Mouse (Mus musculus): ENCODE measurements around the gene Vmn1r26.
"Not testable (repeated sequence)": the region's sequence is repeated elsewhere in the genome, so short reads cannot be mapped to it uniquely, and the experiment has no call there.

Gene Vmn1r26

DNA sequence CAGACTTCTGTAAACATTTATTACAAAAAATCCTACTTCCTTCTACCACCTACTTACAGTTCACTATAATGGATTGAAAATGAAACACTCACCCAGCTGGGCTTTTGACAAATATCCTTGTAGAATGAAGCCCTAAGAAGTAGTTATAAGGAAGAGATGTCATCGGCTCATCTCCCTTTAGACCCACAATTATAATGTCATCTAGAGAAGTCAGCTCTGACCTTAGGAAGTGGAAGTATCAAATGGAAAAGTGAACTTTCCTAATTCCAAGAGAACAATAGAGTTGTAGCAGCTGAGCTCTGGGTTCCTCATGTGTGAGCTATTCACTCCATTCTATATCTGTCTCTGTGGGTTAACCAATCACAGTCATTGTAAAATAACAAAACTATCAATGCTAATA lies at the start of gene Vmn1r26:
Gene Vmn1r26, minus strand, starts transcription at position 101 of the 400 bp plus-strand sequence.
- DNase-seq (ENCODE audit: low read depth, low spot score): no peak

DNA sequence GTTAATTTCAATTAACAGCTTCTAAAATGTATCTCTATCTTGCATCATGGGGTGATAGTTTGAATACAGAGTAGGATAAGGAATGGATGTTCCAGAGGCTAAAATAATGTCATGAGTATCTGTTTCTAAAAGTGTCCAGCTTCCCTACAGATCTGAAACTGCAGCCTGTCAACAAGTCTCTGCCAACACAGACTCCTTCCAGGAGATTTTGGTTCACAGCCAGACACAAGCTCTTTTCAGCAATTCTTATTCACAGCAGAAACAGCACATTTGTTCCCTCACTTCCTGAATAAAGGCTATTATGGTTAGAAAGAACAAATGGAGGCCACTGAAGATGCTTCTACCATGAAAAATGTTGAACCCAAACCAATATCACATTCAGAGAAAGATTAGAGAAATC lies 29.1 kb upstream of the Vmn1r26 start:
- DNase-seq (ENCODE audit: low read depth, low spot score): no peak

DNA sequence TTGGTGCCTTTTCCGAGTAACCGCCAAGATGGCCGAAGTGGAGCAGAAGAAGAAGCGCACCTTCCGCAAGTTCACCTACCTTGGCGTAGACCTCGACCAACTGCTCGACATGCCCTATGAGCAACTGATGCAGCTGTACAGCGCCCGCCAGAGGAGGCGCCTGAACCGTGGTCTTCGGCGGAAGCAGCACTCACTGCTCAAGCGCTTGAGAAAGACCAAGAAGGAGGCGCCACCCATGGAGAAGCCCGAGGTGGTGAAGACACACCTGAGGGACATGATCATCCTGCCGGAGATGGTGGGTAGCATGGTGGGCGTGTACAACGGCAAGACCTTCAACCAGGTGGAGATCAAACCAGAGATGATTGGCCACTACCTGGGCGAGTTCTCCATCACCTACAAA lies 2.5 kb upstream of the Vmn1r26 start:
- DNase-seq (ENCODE audit: low read depth, low spot score): not testable (repeated sequence)

DNA sequence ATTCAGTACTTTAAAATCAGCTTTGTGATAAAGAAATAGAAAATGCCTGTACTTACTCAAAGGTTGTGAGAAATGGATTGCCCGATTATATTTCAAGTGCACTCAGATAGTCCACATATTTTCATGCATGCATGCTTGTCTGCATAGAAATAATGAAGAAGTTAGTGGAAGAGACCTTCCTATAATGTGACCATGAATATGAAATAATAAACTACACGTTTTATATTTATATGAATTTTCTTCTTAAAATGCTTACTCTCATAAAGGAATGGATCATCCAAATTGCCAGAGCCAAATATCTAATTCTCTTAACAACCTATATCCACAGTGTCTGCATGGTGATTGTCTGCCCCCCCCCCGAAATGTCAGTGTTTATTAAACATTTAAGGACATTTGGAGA lies 34.2 kb downstream of the Vmn1r26 start, which contains the start of gene Vmn1r25:
Gene Vmn1r25, minus strand, starts transcription at position 101 of the 400 bp plus-strand sequence.
- no peak for DNase-seq (ENCODE audit: low read depth, low spot score)

DNA sequence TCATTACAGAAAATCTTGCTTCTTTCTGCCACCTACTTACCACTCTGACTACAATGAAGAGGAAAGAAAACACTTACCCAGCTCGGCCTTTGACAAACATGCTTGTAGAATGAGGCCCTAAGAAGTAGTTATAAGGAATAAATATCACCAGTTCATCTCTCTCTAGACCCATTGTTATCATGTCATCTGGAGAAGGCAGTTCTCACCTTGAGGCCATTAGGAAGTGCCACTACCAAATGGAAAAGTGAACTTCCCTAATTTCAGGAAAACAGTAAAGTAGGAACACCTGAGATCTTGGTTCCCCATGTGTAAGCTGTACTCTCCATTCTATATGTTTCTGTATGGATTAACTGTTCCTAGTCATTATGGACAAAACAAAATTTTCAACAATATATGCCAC lies 53.6 kb downstream of the Vmn1r26 start, which contains the start of gene Vmn1r24:
Gene Vmn1r24, minus strand, starts transcription at position 101 of the 400 bp plus-strand sequence.
- not testable (repeated sequence) for DNase-seq (ENCODE audit: low read depth, low spot score)
